Mouse (Mus musculus) embryonic fibroblast, embryonic 13.5 days (primary cell): ENCODE data around the gene Arhgap24.

Source experiments
- CTCF ChIP-seq: IDR thresholded peaks from 2 replicates; pipeline ENCODE4 v1.5.1; 2011; ENCODE audit warnings: mild to moderate bottlenecking, control low read depth, low read length, moderate library complexity, borderline replicate concordance; ENCODE audit not compliant: insufficient read depth
- POLR2A ChIP-seq: IDR thresholded peaks from 2 replicates; pipeline ENCODE4 v1.6.1; 2011; ENCODE audit warnings: low read depth, mild to moderate bottlenecking, control low read depth, low read length, moderate library complexity

DNA sequence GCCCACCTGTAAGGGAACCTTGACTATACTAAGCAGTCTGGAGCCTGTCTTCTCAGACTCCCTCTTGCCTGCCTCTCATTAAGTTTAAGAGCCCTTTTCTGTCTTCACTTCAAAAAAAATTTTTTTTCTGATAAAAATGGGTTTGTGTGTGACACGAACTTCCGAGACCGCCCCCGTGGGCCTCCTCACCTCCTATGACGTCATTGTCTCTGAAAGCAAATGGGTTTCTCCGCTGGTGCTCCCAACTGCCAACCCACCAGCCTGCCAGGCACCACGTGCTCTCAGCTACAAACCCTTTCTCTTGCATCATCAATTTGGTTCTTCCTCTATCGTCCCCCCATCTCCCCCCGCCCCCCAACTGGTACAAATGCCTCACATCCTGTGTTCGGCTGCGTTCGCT lies 422.9 kb downstream of the Arhgap24 start:
- TF ChIP-seq CTCF (no peak), POLR2A (no peak)
